Mouse (Mus musculus) heart, adult 8-10 months (tissue): ENCODE data around the gene Rps19bp1. TPM values are rescaled to one million over a fixed set of nuclear protein-coding genes. Genes with fewer than 3 reads are reported as not detected.

Experiments used
- DNase-seq: peaks from one replicate; pipeline ENCODE4 v3.0.0; 2022; ENCODE audit warnings: low spot score
- total RNA-seq, 4 experiments: library from RNA; stranded (reverse); gene quantifications; 2 replicates each; pipeline ENCODE4 v1.2.4; 2022

Rps19bp1 gene
- total RNA-seq, 4 experiments from 2014 or later, result 13.2 to 16.5 (median 14.6) TPM

DNA sequence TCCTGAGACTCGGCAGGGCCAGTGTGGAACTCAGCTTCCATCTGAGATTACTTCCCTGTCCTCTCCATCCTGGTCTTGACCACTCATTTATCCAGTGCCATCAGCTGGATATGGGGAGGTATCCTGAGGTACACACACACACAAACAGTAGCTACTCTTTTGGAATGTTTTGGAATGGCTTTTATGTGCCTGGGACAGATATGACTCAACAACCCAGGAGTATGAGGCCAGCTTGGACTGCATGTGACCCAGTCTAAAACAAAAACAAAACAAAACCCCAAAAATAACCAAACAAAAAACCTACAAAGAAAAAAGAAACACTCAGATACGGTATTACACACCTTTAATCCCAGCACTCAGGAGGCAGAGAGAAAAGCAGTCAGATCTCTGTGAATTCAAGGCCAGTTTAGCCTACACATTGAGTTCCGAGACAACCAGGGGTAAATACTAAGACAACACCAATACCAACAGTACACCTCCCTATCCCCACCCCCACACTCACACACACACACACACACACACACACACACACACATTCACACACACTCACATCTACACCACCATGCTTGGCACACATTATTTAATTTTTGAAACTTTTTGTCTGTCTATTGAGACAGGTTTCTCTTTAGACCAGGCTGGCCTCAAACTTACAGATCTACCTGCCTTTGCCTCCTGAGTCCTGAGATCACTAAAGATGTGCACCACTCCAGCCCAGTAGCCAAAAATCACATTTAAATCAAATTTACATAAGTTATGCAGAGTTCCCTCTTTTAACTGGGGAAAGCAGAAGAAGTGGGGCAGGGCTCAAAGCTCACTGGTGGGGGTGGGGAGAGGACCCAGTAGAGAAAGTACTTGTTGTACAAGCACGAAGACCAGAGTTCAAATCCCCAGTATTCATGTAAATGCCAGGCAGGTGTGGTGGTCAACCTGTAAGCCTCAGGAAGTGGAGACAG is 44.1 kb downstream of the Rps19bp1 start:
- DNase-seq, result no peak

DNA sequence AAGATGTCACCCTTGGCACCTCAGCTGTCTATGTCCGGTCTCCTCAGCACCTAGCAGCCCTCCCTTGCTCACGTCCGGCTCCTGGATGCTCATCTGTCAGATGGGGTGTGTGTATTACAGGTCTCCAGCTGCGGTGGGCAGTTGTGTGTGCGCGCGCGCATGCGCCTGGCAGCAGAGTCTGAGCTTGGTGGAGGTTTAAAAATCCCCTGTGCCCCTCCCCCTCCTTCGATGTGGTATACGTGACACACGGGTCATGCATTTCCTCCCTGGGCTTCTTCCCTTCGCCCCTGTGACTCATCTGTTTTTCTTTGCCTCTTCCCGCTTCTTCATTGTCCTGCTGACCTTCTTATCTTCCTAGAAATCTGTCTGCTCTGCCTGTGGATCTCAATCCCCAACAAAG is 44.9 kb downstream of the Rps19bp1 start:
- DNase-seq, result no peak

DNA sequence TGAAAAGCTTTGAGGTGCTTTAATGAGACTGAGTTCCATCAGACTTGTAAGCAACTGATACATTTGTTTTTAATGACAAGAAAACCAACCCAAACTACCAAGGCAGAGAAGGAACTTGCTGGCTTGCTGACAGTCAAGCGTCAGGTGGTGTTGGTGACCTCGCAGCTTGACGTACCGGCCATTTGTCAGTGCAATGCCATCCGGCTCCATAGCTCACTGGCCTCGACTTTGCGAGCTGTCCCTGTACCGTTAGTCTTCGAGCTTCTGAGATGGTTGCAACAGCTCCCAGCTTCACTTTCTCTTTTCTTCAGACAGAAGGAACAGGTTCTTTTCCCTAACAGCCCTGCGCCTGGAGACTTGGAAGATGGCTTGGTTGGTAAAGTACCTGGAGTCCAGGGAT is 46.6 kb downstream of the Rps19bp1 start:
- DNase-seq, result no peak

DNA sequence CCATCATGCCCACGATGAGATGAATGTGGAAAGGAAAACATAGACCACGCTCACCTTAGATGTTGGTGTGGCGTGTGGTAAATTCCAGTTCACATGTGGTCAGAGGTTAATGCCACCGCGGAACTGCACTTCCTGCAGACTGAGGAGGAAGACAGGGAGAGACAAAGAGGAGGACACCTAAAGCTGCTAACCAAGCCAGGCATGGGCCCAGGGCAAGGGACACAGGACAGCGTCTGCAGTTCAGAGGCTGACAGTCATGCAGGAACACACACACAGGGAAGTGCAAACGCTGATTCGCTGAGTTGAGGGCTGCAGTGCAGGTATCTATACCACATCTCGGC is 47.7 kb downstream of the Rps19bp1 start:
- no peak for DNase-seq

DNA sequence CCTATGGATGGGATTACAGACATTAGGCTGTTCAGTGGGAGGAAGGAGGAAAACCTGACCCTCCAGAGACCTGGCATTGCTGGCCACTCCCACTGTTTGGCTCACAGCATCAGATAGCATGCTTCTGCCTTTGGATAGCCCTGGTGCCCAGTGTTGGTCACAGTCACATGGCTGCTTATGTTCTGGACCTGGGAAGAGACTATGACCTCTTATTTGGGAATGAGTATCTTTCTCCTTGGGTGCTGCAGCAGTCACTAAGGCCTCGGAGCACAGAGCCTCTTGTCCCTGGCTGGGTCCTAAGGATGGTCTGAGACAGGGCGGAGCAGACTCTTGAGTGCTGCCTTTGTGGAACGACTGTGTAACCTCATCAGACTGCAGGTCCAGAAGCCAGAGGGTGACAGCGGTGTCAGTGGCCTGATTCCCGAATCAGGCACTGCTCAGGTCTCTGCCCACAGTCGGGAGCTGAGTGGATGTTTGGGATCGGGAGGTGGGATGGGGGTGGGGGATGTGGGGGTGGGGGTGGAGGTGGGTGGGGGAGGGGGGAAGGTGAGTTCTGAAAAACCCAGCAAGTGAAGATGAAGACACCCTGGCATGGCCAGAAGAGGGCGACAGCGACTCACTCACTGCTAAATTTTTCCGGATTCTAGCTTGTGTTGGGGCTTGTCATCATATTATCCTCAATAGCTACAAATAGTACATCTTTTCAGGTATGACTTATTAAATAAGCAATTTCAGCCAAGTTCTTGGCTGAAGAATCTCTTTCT is 48.2 kb downstream of the Rps19bp1 start:
- DNase-seq, result no peak

DNA sequence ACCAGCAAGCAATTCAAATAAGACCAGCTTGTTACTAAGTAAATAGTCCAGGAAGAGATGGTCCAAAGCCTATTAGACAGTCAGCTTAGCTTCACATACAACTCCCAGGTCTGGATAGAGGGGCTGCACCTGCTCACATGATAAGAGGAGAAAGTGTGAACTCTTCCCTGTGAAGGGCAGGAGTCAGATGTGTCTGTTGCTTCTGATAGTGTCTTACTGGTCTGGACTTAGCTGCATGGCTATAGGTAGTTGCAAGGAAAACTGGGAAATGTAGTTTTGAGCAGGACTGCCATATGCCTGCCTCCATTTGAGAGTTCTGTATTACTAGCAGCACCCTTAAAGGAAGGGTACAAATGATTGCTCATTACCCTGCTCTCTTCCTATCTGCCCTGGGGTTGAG is 50.4 kb downstream of the Rps19bp1 start:
- no peak for DNase-seq

Other genes with a start within 250 kb of the Rps19bp1 start
- gene Pdgfb, start 249.3 kb downstream of the Rps19bp1 start, total RNA-seq, result 10 to 100 TPM; 20.2 to 34.2 (median 28.5) TPM
- 100 to 1,000 TPM in 2 of 4 experiments, 10 to 100 TPM in 2; 91.7 to 111 (median 98.9) TPM for gene Syngr1, start 173.0 kb downstream of the Rps19bp1 start, total RNA-seq
- 100 to 1,000 TPM; 125 to 157 (median 135) TPM for gene Rpl3, start 172.4 kb downstream of the Rps19bp1 start, total RNA-seq
- 10 to 100 TPM; 17.7 to 24.7 (median 23.3) TPM for gene Tab1, start 131.2 kb downstream of the Rps19bp1 start, total RNA-seq
- gene Mgat3, start 90.6 kb downstream of the Rps19bp1 start, total RNA-seq, result 1 to 10 TPM; 2.9 to 6.2 (median 4.5) TPM
- gene Mief1, start 30.3 kb downstream of the Rps19bp1 start, total RNA-seq, result 10 to 100 TPM; 27.0 to 30.7 (median 28.7) TPM
- gene AC140267.1, start 28.5 kb downstream of the Rps19bp1 start, total RNA-seq, result 10 to 100 TPM in 1 of 4 experiments, 1 to 10 TPM in 3; 5.6 to 11.9 (median 8.0) TPM
- 10 to 100 TPM; 42.9 to 76.3 (median 65.9) TPM for gene Atf4, start 9.1 kb downstream of the Rps19bp1 start, total RNA-seq
- under 1 TPM in 3 of 4 experiments, not detected in 1; 0.03 to 0.37 (median 0.14) TPM for gene Cacna1i, start 22.9 kb upstream of the Rps19bp1 start, total RNA-seq